Comparison of ENCODE assay signal across 8 mouse cellular contexts in the genomic region with DNA sequence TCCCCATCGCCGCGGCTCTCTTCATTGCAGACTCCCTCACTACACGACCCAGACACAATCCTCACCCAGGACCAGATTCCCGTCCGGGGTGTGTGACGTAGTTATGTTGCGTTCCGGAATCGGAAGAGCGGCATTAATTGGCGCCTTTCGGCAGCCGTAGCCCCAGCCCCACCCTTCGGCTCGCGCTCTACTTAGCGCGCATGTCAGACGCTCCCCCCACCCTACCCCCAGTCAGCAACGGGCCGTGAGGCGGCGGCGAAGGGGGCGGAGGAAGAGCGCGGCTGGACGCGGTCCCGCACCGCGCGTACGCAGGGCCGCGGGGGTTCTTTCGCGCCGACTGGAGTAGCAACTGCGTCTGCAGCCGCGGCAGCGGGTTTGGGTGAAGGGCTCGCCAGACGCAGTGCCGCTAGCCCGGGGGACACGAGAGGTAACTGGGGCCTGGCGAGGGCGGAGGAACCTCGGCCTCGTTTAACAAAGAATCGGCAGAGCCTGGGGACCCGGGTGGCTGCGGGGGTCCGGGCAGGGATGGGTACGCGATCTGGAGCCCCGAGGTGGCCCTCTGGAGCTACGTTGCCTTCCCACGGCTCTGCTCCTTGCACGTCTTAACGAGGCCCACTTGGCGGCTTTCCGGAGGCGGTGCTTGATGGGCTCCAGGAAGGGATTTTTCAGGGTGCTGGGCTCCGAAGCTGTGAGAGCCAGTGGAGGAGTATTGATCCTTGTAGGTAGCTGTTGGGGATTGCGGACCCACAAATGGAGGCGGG. TPM values are rescaled to one million over a fixed set of nuclear protein-coding genes. Genes with fewer than 3 reads are reported as not detected.
DNase-seq lines count a peak whose midpoint lies in the region; ATAC-seq and TF ChIP-seq lines count a peak whose summit lies in the region.

TSS of gene Ddx42 (plus strand) at position 197 of the 761 bp plus-strand sequence.

- H3ac ChIP-seq in C2C12 (ENCODE audit: control insufficient read depth, insufficient read length, low read depth) (peak within 1 kb of the TSS; percentile 94), myocyte (ENCODE audit: control insufficient read depth, insufficient read length) (peak within 1 kb of the TSS; percentile 97)

- peak within 1 kb of the TSS; percentile 96 for H3K27ac ChIP-seq in heart, embryonic 11.5 days (ENCODE audit: low read depth, low read length)
- H3K27ac ChIP-seq in kidney, embryonic 16.5 days (ENCODE audit: low read length) = peak within 1 kb of the TSS; percentile 97
- H3K27ac ChIP-seq in liver, adult 2 months (replicated peaks; ENCODE audit: insufficient read depth, low read depth, low read length) = peak within 1 kb of the TSS; percentile 89

- peaks cover 97% of the 10 kb centered on the region for H3K79me2 ChIP-seq in C2C12 (ENCODE audit: control insufficient read depth, insufficient read depth)
- peaks cover 21% of the 10 kb centered on the region for H3K79me2 ChIP-seq in liver, adult 2 months (ENCODE audit: control insufficient read depth, insufficient read depth, low read length)
- peaks cover 89% of the 10 kb centered on the region for H3K79me2 ChIP-seq in myocyte (ENCODE audit: control insufficient read depth, insufficient read depth)

- H3K27me3 ChIP-seq in C2C12 (ENCODE audit: control insufficient read depth, insufficient read depth, insufficient read length) = no peaks in the 10 kb centered on the region
- no peaks in the 10 kb centered on the region for H3K27me3 ChIP-seq in erythroblast, embryonic 14.5 days (ENCODE audit: control insufficient read depth)
- no peaks in the 10 kb centered on the region for H3K27me3 ChIP-seq in heart, embryonic 11.5 days (ENCODE audit: control insufficient read depth, insufficient read depth, low read length)
- no peaks in the 10 kb centered on the region for H3K27me3 ChIP-seq in kidney, embryonic 16.5 days (ENCODE audit: insufficient read depth, low read length)
- no peaks in the 10 kb centered on the region for H3K27me3 ChIP-seq in liver, adult 2 months (ENCODE audit: control insufficient read depth, insufficient read depth, low read length)
- no peaks in the 10 kb centered on the region for H3K27me3 ChIP-seq in myocyte (ENCODE audit: control insufficient read depth, insufficient read depth, insufficient read length)
- no peaks in the 10 kb centered on the region for H3K27me3 ChIP-seq in splenic B cell, adult 2 months (ENCODE audit: control insufficient read depth, insufficient read depth, low read length, poor library complexity, severe bottlenecking)

- peak; percentile 99 for DNase-seq in brain, embryonic 14.5 days (ENCODE audit: low read depth)
- DNase-seq in liver, adult 2 months (ENCODE audit: extremely low read depth, low read depth, low spot score) = peak; percentile 92
- peak; percentile 96 for DNase-seq in splenic B cell, adult 2 months (ENCODE audit: low read depth, low spot score)

- no peak for TF ChIP-seq CTCF in C2C12 (IDR thresholded peaks at IDR 0.05; ENCODE audit: control insufficient read depth, insufficient read depth, insufficient read length)
- no peak for TF ChIP-seq CTCF in brain, embryonic 14.5 days (IDR thresholded peaks at IDR 0.05; ENCODE audit: borderline replicate concordance, extremely low read depth, insufficient read depth, insufficient read length)
- no peak for TF ChIP-seq CTCF in liver, adult 2 months (IDR thresholded peaks at IDR 0.05; ENCODE audit: low read depth, low read length)

- WGBS in heart, embryonic 11.5 days (ENCODE audit: insufficient replicate concordance) = under 1% methylated on average over 69 of the region's 70 CpGs
- WGBS in kidney, embryonic 16.5 days = under 1% methylated on average over 70 of the region's 70 CpGs
- under 1% methylated on average over 70 of the region's 70 CpGs for WGBS in liver, adult 2 months

- H3K79me3 ChIP-seq in C2C12 (ENCODE audit: low read depth) = peaks cover 85% of the 10 kb centered on the region

- peaks cover 43% of the 10 kb centered on the region for H3K4me1 ChIP-seq in erythroblast, embryonic 14.5 days (ENCODE audit: control insufficient read depth)
- H3K4me1 ChIP-seq in heart, embryonic 11.5 days (ENCODE audit: control insufficient read depth, insufficient read depth, low read length) = peaks cover 17% of the 10 kb centered on the region
- peaks cover 24% of the 10 kb centered on the region for H3K4me1 ChIP-seq in kidney, embryonic 16.5 days (ENCODE audit: insufficient read depth, low read length)
- peaks cover 17% of the 10 kb centered on the region for H3K4me1 ChIP-seq in liver, adult 2 months (ENCODE audit: control insufficient read depth, insufficient read depth, low read length)

- H3K36me3 ChIP-seq in C2C12 (ENCODE audit: control insufficient read depth, insufficient read depth) = peaks cover 26% of the 10 kb centered on the region
- H3K36me3 ChIP-seq in erythroblast, embryonic 14.5 days (ENCODE audit: control insufficient read depth) = peaks cover 32% of the 10 kb centered on the region
- peaks cover 4% of the 10 kb centered on the region; the same call in 1 of the 2 replicates for H3K36me3 ChIP-seq in heart, embryonic 11.5 days (ENCODE audit: control insufficient read depth, insufficient read depth, low read length)
- peaks cover 5% of the 10 kb centered on the region for H3K36me3 ChIP-seq in kidney, embryonic 16.5 days (ENCODE audit: insufficient read depth, low read length)
- peaks cover 1% of the 10 kb centered on the region for H3K36me3 ChIP-seq in liver, adult 2 months (ENCODE audit: control insufficient read depth, insufficient read depth, low read length)
- peaks cover 10% of the 10 kb centered on the region for H3K36me3 ChIP-seq in myocyte (ENCODE audit: control insufficient read depth, insufficient read depth)
- peaks cover 5% of the 10 kb centered on the region; the same call in 1 of the 2 replicates for H3K36me3 ChIP-seq in splenic B cell, adult 2 months (ENCODE audit: control insufficient read depth, insufficient read depth, low read length, poor library complexity, severe bottlenecking)

- peak; percentile 94 for ATAC-seq in heart, embryonic 11.5 days (replicated peaks; ENCODE audit: insufficient number of reproducible peaks, low FRiP score, low TSS enrichment)
- ATAC-seq in kidney, embryonic 16.5 days (ENCODE audit: low FRiP score, low TSS enrichment) = peak; percentile 95

- peak within 1 kb of the TSS; percentile 74 for H3K4me2 ChIP-seq in heart, embryonic 11.5 days
- peak within 1 kb of the TSS; percentile 73 for H3K4me2 ChIP-seq in kidney, embryonic 16.5 days (replicated peaks; ENCODE audit: low read depth, low read length)
- peak within 1 kb of the TSS; percentile 90 for H3K4me2 ChIP-seq in myocyte (ENCODE audit: low read depth)

- TF ChIP-seq POLR2A in brain, embryonic 14.5 days (IDR thresholded peaks at IDR 0.05; ENCODE audit: borderline replicate concordance, extremely low read depth, insufficient read depth, insufficient read length, poor library complexity, severe bottlenecking) = peak; percentile 86
- no peak for TF ChIP-seq POLR2A in liver, adult 2 months (IDR thresholded peaks at IDR 0.05; ENCODE audit: extremely low read depth, insufficient read depth, low read length)
- TF ChIP-seq POLR2A in myocyte (IDR thresholded peaks at IDR 0.05; ENCODE audit: insufficient read length, low read depth) = peak; percentile 87

- peak within 1 kb of the TSS; percentile 98 for H3K9ac ChIP-seq in heart, embryonic 11.5 days (ENCODE audit: low read depth, low read length)
- peak within 1 kb of the TSS; percentile 93 for H3K9ac ChIP-seq in kidney, embryonic 16.5 days (replicated peaks; ENCODE audit: low read length)
- peak within 1 kb of the TSS; percentile 93 for H3K9ac ChIP-seq in liver, adult 2 months (ENCODE audit: low read depth, low read length)

- H3K4me3 ChIP-seq in C2C12 (ENCODE audit: insufficient read depth, poor library complexity, severe bottlenecking) (peak within 1 kb of the TSS; percentile 99), myocyte (peak within 1 kb of the TSS; percentile 81)
- H3K4me3 ChIP-seq in erythroblast, embryonic 14.5 days (replicated peaks) = peak within 1 kb of the TSS; percentile 89
- H3K4me3 ChIP-seq in heart, embryonic 11.5 days (ENCODE audit: low read depth, low read length) = peak within 1 kb of the TSS; percentile 99
- peak within 1 kb of the TSS; percentile 90 for H3K4me3 ChIP-seq in kidney, embryonic 16.5 days (ENCODE audit: low read length)
- H3K4me3 ChIP-seq in liver, adult 2 months (ENCODE audit: insufficient read depth, low read depth, low read length) = peak within 1 kb of the TSS; percentile 87

- no peaks in the 10 kb centered on the region for H3K9me3 ChIP-seq in erythroblast, embryonic 14.5 days (ENCODE audit: control insufficient read depth, low read length)
- no peaks in the 10 kb centered on the region for H3K9me3 ChIP-seq in heart, embryonic 11.5 days (replicated peaks; ENCODE audit: control insufficient read depth, low read length)
- no peaks in the 10 kb centered on the region for H3K9me3 ChIP-seq in kidney, embryonic 16.5 days (ENCODE audit: low read length)

TF ChIP-seq in C2C12, 6 proteins besides CTCF, POLR2A, EP300 and RAD21:
- no peak for TF ChIP-seq USF1 (IDR thresholded peaks at IDR 0.05; ENCODE audit: low read depth)
- no peak for TF ChIP-seq MAX (IDR thresholded peaks at IDR 0.05)
- TF ChIP-seq FOSL1 (IDR thresholded peaks at IDR 0.05; ENCODE audit: insufficient read depth, low read length, poor library complexity, severe bottlenecking) = no peak
- no peak for TF ChIP-seq CEBPB (IDR thresholded peaks at IDR 0.05; ENCODE audit: low read depth)
- TF ChIP-seq MYOD1 (IDR thresholded peaks at IDR 0.05; ENCODE audit: control insufficient read depth, insufficient read length, low read depth) = no peak
- no peak for TF ChIP-seq MYOG (IDR thresholded peaks at IDR 0.05; ENCODE audit: control insufficient read depth, extremely low read depth, insufficient read length)
TF ChIP-seq in C2C12: peak in this region for 0.

TF ChIP-seq in myocyte, 11 proteins besides CTCF, POLR2A, EP300 and RAD21:
- no peak for TF ChIP-seq MAX (IDR thresholded peaks at IDR 0.05; ENCODE audit: low read depth)
- peak; percentile 89 for TF ChIP-seq POLR2AphosphoS2 (IDR thresholded peaks at IDR 0.05; ENCODE audit: insufficient read length, low read depth)
- peak; percentile 25 for TF ChIP-seq E2F4 (IDR thresholded peaks at IDR 0.05; ENCODE audit: insufficient read depth)

RNA-seq across cellular contexts. Expression of gene Ddx42, which starts in this region (rescaled TPM):
- polyA plus RNA-seq in C2C12 (2012; fragmentation: generic; extraction: Trizol) (19.5 TPM), myocyte (2012; fragmentation: generic; extraction: Trizol) (22.0 TPM)
- polyA plus RNA-seq in brain, embryonic 14.5 days (2012; rRNA removed) = 41.1 and 56.8 TPM in 2 replicates
- polyA plus RNA-seq in erythroblast, embryonic 14.5 days (2012) = 1.4 and 1.5 TPM in 2 replicates
- 45.3 and 58.3 TPM in 2 replicates for polyA plus RNA-seq in heart, embryonic 11.5 days (2014; fragmentation: Nextera tagmentation; extraction: Ambion mirVana)
- 81.5 and 88.1 TPM in 2 replicates for polyA plus RNA-seq in kidney, embryonic 16.5 days (2015; fragmentation: Nextera tagmentation; extraction: Ambion mirVana)
- total RNA-seq in liver, adult 2 months (2014; rRNA removed) = 16.0 and 19.7 TPM in 2 replicates
- 4.8 and 5.1 TPM in 2 replicates for polyA plus RNA-seq in liver, adult 2 months (2012; rRNA removed)

Comparison
In these comparisons a context has a peak if more than half of its experiments do, and no peak if none do; other contexts are left out.
1. Peak in every context shown above with its lines: DNase-seq, ATAC-seq, H3K4me3 ChIP-seq and H3K27ac ChIP-seq.